Mouse (Mus musculus) B cell, adult 2 months (primary cell): ENCODE measurements around the gene Gm20662.
A peak's percentile ranks its signal among the peaks of the same experiment; 100 is the strongest.

Source experiments
- DNase-seq, 2 experiments: peaks; one replicate each; pipeline ENCODE4 v3.0.0; 2022

Gene Gm20662

DNA sequence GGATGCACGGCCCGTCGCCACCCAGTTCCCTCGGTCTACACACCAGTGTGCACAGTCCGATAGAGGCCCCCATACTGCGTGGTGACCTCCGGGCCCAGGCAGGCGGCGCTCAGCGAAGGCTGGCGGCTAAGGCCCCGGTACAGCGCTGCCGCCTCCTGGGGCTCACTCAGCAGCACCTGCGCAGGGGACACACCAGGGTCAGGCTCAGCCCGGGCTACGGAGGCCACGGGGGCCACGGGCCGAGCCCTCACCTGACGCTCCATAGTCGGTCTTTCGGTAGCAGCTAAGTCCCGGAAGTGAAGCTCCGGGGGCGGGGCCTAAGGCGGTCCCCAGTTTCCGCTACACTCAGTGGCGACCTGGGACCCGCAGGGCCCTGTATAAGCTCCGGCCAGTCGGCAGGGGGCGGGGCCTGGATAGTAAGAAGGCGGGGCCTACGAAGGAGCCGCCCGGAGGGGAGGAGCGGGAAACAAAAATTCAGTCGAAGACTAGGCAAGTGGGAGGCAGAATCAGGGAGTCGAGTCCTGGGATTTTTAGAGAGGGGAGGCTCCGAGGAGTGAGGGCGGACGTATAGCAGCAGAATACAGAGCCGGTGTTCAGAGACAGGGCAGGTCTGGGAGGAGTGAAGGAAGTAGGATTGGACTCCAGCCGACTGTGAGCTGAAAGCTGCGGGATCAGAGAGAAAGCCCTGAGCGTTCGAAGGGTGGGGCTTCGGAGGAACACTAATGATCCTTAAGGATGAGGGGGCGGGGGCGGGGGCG, 98.2 kb downstream of the Gm20662 start, which contains the start of gene Apeh:
Apeh (minus strand) TSS at position 423 of the 758 bp plus-strand sequence.
- DNase-seq, result peak; percentile 98
